Mouse (Mus musculus): ENCODE results near the gene Msl1. TPM values are rescaled to one million over a fixed set of nuclear protein-coding genes. Genes with fewer than 3 reads are reported as not detected.
"Not testable (repeated sequence)": the region's sequence is repeated elsewhere in the genome, so short reads cannot be mapped to it uniquely, and the experiment has no call there.

The Msl1 gene
- polyA plus RNA-seq, 1 experiment, result 35.6 TPM

- H3K36me3 ChIP-seq (ENCODE audit: control insufficient read depth, insufficient read depth), result peaks cover 35% of the 10 kb centered on the region
- peak overlapping the region; percentile 65 for H3K4me3 ChIP-seq
- peaks cover 55% of the 10 kb centered on the region for H3K79me2 ChIP-seq (ENCODE audit: control insufficient read depth, insufficient read depth)
- no peaks in the 10 kb centered on the region for H3K27me3 ChIP-seq (ENCODE audit: control insufficient read depth, insufficient read depth, insufficient read length)
- no peak for TF ChIP-seq MYOD1 (IDR thresholded peaks at IDR 0.05; ENCODE audit: control insufficient read depth in 1 of 3, insufficient read length in 2 of 3, low read depth in 2 of 3)
- TF ChIP-seq CEBPB (IDR thresholded peaks at IDR 0.05; ENCODE audit: insufficient read depth, poor library complexity, severe bottlenecking), result no peak
- H3ac ChIP-seq (ENCODE audit: control insufficient read depth, insufficient read length), result peak overlapping the region; percentile 62
- peak overlapping the region; percentile 91 for H3K4me2 ChIP-seq (ENCODE audit: low read depth)
These were observed 15.4 kb downstream of the Msl1 start for GRCm38 (mm10) chr11:98810686-98811085.

DNA sequence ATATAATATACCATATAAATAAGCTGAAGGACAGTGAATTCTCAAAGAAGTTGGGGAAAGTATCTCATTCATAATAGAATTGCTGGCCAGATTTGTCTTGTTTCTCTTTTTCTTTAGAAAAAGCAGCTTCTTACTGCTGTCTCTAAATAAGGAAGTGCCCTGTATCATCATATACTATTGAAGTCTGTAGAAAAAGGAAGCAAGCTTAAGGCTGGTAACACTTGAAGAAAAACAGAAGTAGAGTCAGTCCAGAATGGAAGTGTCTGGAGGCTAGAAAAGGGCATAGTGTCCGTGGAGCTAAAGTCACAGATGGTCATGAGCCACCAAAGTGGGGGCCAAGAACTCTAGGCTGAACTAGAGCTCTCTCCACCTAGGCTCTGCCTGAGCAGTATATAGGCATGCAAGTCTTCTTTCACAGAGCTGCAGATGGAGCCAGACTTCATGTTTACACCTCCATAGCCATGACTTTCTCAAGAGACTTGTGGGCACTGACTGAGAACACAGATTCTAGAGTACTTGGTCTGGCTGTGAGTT lies 21.5 kb downstream of the Msl1 start:
- H3K79me2 ChIP-seq (ENCODE audit: control insufficient read depth, insufficient read depth), result peaks cover 81% of the 10 kb centered on the region
- no peak for TF ChIP-seq REST (IDR thresholded peaks at IDR 0.05; ENCODE audit: insufficient read depth, insufficient read length)
- no peak for TF ChIP-seq POLR2A (IDR thresholded peaks at IDR 0.05; ENCODE audit: insufficient read length, low read depth)
- TF ChIP-seq USF1 (IDR thresholded peaks at IDR 0.05; ENCODE audit: low read depth), result no peak
- no peak for TF ChIP-seq TCF3 (IDR thresholded peaks at IDR 0.05; ENCODE audit: insufficient read length, low read depth)
- no peak for TF ChIP-seq MYOD1 (IDR thresholded peaks at IDR 0.05; ENCODE audit: control insufficient read depth in 1 of 3, insufficient read length in 2 of 3, low read depth in 2 of 3)
- no peak overlapping the region for H3ac ChIP-seq (ENCODE audit: control insufficient read depth, insufficient read length)
- no peaks in the 10 kb centered on the region for H3K27me3 ChIP-seq (ENCODE audit: control insufficient read depth, insufficient read depth, insufficient read length)
- no peak overlapping the region for H3K4me2 ChIP-seq (ENCODE audit: low read depth)
- no peak overlapping the region for H3K4me3 ChIP-seq
- H3K36me3 ChIP-seq (ENCODE audit: control insufficient read depth, insufficient read depth), result peaks cover 51% of the 10 kb centered on the region

- TF ChIP-seq E2F4 (IDR thresholded peaks at IDR 0.05; ENCODE audit: insufficient read depth) (no peak), SRF (IDR thresholded peaks at IDR 0.05; ENCODE audit: control insufficient read depth, insufficient read length, low read depth) (no peak), MYOG (IDR thresholded peaks at IDR 0.05; ENCODE audit: control insufficient read depth in 1 of 3, insufficient read depth in 1 of 3, insufficient read length in 2 of 3, low read depth in 2 of 3) (no peak), MAX (IDR thresholded peaks at IDR 0.05; ENCODE audit: low read depth) (no peak), CEBPB (IDR thresholded peaks at IDR 0.05; ENCODE audit: insufficient read depth, poor library complexity, severe bottlenecking) (no peak), POLR2A (IDR thresholded peaks at IDR 0.05; ENCODE audit: insufficient read length, low read depth) (no peak), REST (IDR thresholded peaks at IDR 0.05; ENCODE audit: insufficient read depth, insufficient read length) (no peak), TCF12 (IDR thresholded peaks at IDR 0.05; ENCODE audit: insufficient read depth, poor library complexity, severe bottlenecking) (no peak), TCF3 (IDR thresholded peaks at IDR 0.05; ENCODE audit: insufficient read length, low read depth) (no peak), MYOD1 (IDR thresholded peaks at IDR 0.05; ENCODE audit: control insufficient read depth in 1 of 3, insufficient read length in 2 of 3, low read depth in 2 of 3) (no peak), USF1 (IDR thresholded peaks at IDR 0.05; ENCODE audit: low read depth) (no peak), POLR2AphosphoS2 (IDR thresholded peaks at IDR 0.05; ENCODE audit: insufficient read length, low read depth) (no peak)
- Histone ChIP-seq H3ac (ENCODE audit: control insufficient read depth, insufficient read length) (no peak overlapping the region), H3K36me3 (ENCODE audit: control insufficient read depth, insufficient read depth) (peaks cover 51% of the 10 kb centered on the region), H3K79me2 (ENCODE audit: control insufficient read depth, insufficient read depth) (peaks cover 66% of the 10 kb centered on the region), H3K4me3 (no peak overlapping the region), H3K4me2 (ENCODE audit: low read depth) (no peak overlapping the region), H3K27me3 (ENCODE audit: control insufficient read depth, insufficient read depth, insufficient read length) (no peaks in the 10 kb centered on the region)
These were observed 25.7 kb downstream of the Msl1 start for GRCm38 (mm10) chr11:98820968-98821367.

DNA sequence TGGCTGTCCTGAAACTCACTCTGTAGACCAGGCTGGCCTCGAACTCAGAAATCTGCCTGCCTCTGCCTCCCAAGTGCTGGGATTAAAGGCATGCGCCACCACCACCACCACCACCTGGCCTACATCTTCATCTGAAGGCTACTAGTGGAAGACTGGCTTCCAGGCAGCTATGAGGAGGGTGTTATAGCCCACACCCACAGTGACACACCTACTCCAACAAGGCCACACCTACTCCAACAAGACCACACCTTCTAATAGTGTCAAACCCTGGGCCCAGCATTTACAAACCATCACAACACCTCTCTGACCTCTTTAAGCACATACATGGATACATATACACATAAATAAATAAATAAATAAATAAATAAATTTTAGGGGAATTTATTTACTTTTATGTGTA lies 30.8 kb downstream of the Msl1 start:
- H3K4me2 ChIP-seq (ENCODE audit: low read depth), result not testable (repeated sequence)

DNA sequence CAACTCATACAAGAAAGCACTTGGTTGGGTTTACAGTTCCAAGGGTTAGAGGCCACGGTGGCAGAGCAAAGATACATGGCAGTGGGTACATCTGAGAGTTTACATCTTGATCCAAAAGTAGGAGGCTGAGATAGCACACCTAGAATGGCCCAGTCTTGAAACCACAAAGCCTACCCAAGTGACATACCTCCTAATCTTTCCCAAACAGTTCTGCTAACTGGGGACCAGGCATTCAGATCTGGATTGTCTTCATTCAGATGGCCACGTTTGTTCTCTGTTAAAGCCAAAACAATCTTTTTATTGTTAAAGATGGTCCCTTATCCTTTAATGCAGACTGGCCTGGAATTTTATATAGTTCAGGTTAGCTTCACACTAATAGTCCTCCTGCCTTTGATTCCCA lies 32.6 kb downstream of the Msl1 start:
- TF ChIP-seq REST (IDR thresholded peaks at IDR 0.05; ENCODE audit: insufficient read depth, insufficient read length), result no peak
- H3K36me3 ChIP-seq (ENCODE audit: control insufficient read depth, insufficient read depth), result peaks cover 67% of the 10 kb centered on the region

More for the DNA sequence above, 30.8 kb downstream of the Msl1 start:
- Histone ChIP-seq H3K36me3 (ENCODE audit: control insufficient read depth, insufficient read depth) (peaks cover 62% of the 10 kb centered on the region), H3K79me2 (ENCODE audit: control insufficient read depth, insufficient read depth) (peaks cover 31% of the 10 kb centered on the region)
- H3K27me3 ChIP-seq (ENCODE audit: control insufficient read depth, insufficient read depth, insufficient read length); H3K4me3 ChIP-seq; H3ac ChIP-seq (ENCODE audit: control insufficient read depth, insufficient read length): not testable (repeated sequence)

GRCm38 (mm10) chr11:98829091-98829775 lies 33.9 kb downstream of the Msl1 start:
- no peak overlapping the region for H3ac ChIP-seq (ENCODE audit: control insufficient read depth, insufficient read length)
- TF ChIP-seq TCF3 (IDR thresholded peaks at IDR 0.05; ENCODE audit: insufficient read length, low read depth) (no peak), USF1 (IDR thresholded peaks at IDR 0.05; ENCODE audit: low read depth) (no peak), MAX (IDR thresholded peaks at IDR 0.05; ENCODE audit: low read depth) (no peak), CEBPB (IDR thresholded peaks at IDR 0.05; ENCODE audit: insufficient read depth, poor library complexity, severe bottlenecking) (no peak), POLR2AphosphoS2 (IDR thresholded peaks at IDR 0.05; ENCODE audit: insufficient read length, low read depth) (no peak), SRF (IDR thresholded peaks at IDR 0.05; ENCODE audit: control insufficient read depth, insufficient read length, low read depth) (no peak), TCF12 (IDR thresholded peaks at IDR 0.05; ENCODE audit: insufficient read depth, poor library complexity, severe bottlenecking) (no peak), E2F4 (IDR thresholded peaks at IDR 0.05; ENCODE audit: insufficient read depth) (no peak), POLR2A (IDR thresholded peaks at IDR 0.05; ENCODE audit: insufficient read length, low read depth) (no peak), MYOG (IDR thresholded peaks at IDR 0.05; ENCODE audit: control insufficient read depth in 1 of 3, insufficient read depth in 1 of 3, insufficient read length in 2 of 3, low read depth in 2 of 3) (no peak)
- no peak overlapping the region for H3K4me2 ChIP-seq (ENCODE audit: low read depth)
- H3K79me2 ChIP-seq (ENCODE audit: control insufficient read depth, insufficient read depth), result peaks cover 23% of the 10 kb centered on the region
- H3K4me3 ChIP-seq, result no peak overlapping the region
- H3K36me3 ChIP-seq (ENCODE audit: control insufficient read depth, insufficient read depth), result peaks cover 67% of the 10 kb centered on the region
- no peaks in the 10 kb centered on the region for H3K27me3 ChIP-seq (ENCODE audit: control insufficient read depth, insufficient read depth, insufficient read length)

More for the DNA sequence above, 32.6 kb downstream of the Msl1 start:
- no peak overlapping the region for H3ac ChIP-seq (ENCODE audit: control insufficient read depth, insufficient read length)
- H3K4me2 ChIP-seq (ENCODE audit: low read depth), result no peak overlapping the region
- H3K4me3 ChIP-seq, result no peak overlapping the region
- peaks cover 31% of the 10 kb centered on the region for H3K79me2 ChIP-seq (ENCODE audit: control insufficient read depth, insufficient read depth)
- no peaks in the 10 kb centered on the region for H3K27me3 ChIP-seq (ENCODE audit: control insufficient read depth, insufficient read depth, insufficient read length)
